Mouse (Mus musculus): ENCODE measurements around the gene Fam57b. TPM values are rescaled to one million over a fixed set of nuclear protein-coding genes. Genes with fewer than 3 reads are reported as not detected.

Gene Fam57b
- polyA plus RNA-seq, 1 experiment from 2014 or later, result 0.52 TPM

GRCm38 (mm10) chr7:126793456-126794270 is 3.8 kb upstream of the Fam57b start:
- 0 out of 2 replicates have a peak overlapping the region, but pooled peaks have one; percentile 70 for H3K4me2 ChIP-seq
- peak overlapping the region; percentile 98 for H3K27ac ChIP-seq
- WGBS, result 79% methylated on average over 4 of the region's 4 CpGs
- H3K9ac ChIP-seq, result no peak overlapping the region
- no peak for ATAC-seq (replicated peaks; ENCODE audit: low FRiP score)
- H3K9me3 ChIP-seq (replicated peaks), result no peaks in the 10 kb centered on the region
- no peaks in the 10 kb centered on the region for H3K27me3 ChIP-seq
- H3K4me1 ChIP-seq, result peaks cover 73% of the 10 kb centered on the region
- H3K4me3 ChIP-seq (replicated peaks), result 0 out of 2 replicates have a peak overlapping the region, but pooled peaks have one; percentile 67
- H3K36me3 ChIP-seq, result peaks cover 59% of the 10 kb centered on the region

GRCm38 (mm10) chr7:126794271-126794605 is 3.2 kb upstream of the Fam57b start:
- H3K4me1 ChIP-seq, result peaks cover 73% of the 10 kb centered on the region
- H3K27me3 ChIP-seq, result no peaks in the 10 kb centered on the region
- no peak for ATAC-seq (replicated peaks; ENCODE audit: low FRiP score)
- no peak overlapping the region for H3K4me2 ChIP-seq
- WGBS, result 60% methylated on average over 4 of the region's 4 CpGs
- no peak overlapping the region for H3K9ac ChIP-seq
- H3K27ac ChIP-seq, result peak overlapping the region; percentile 98; the same call in 1 of the 2 replicates
- no peak overlapping the region for H3K4me3 ChIP-seq (replicated peaks)
- peaks cover 53% of the 10 kb centered on the region for H3K36me3 ChIP-seq
- H3K9me3 ChIP-seq (replicated peaks), result no peaks in the 10 kb centered on the region

- WGBS, result 81% methylated on average over 16 of the region's 16 CpGs
- Histone ChIP-seq H3K27me3 (no peaks in the 10 kb centered on the region), H3K36me3 (peaks cover 43% of the 10 kb centered on the region), H3K9me3 (replicated peaks) (no peaks in the 10 kb centered on the region), H3K4me1 (peaks cover 72% of the 10 kb centered on the region), H3K9ac (no peak overlapping the region), H3K4me2 (no peak overlapping the region), H3K4me3 (replicated peaks) (no peak overlapping the region; the same call in 1 of the 2 replicates), H3K27ac (no peak overlapping the region)
- ATAC-seq (replicated peaks; ENCODE audit: low FRiP score), result no peak
Measured at GRCm38 (mm10) chr7:126795387-126796317, 1.8 kb upstream of the Fam57b start.

GRCm38 (mm10) chr7:126796350-126796932 is 1.0 kb upstream of the Fam57b start:
- Histone ChIP-seq H3K27ac (no peak overlapping the region), H3K36me3 (peaks cover 43% of the 10 kb centered on the region), H3K9me3 (replicated peaks) (no peaks in the 10 kb centered on the region), H3K4me2 (peak overlapping the region; percentile 75), H3K4me3 (replicated peaks) (peak overlapping the region; percentile 81), H3K9ac (peak overlapping the region; percentile 92; the same call in 1 of the 2 replicates), H3K27me3 (no peaks in the 10 kb centered on the region), H3K4me1 (peaks cover 70% of the 10 kb centered on the region)
- no peak for ATAC-seq (replicated peaks; ENCODE audit: low FRiP score)
- WGBS, result 72% methylated on average over 8 of the region's 8 CpGs

GRCm38 (mm10) chr7:126798127-126799049 is 920 bp downstream of the Fam57b start:
- peaks cover 61% of the 10 kb centered on the region for H3K4me1 ChIP-seq
- WGBS, result under 1% methylated on average over 40 of the region's 40 CpGs
- no peaks in the 10 kb centered on the region for H3K27me3 ChIP-seq
- H3K4me3 ChIP-seq (replicated peaks), result peak overlapping the region; percentile 81
- no peaks in the 10 kb centered on the region for H3K9me3 ChIP-seq (replicated peaks)
- H3K27ac ChIP-seq, result peak overlapping the region; percentile 99
- H3K4me2 ChIP-seq, result peak overlapping the region; percentile 75
- H3K36me3 ChIP-seq, result peaks cover 52% of the 10 kb centered on the region
- no peak for ATAC-seq (replicated peaks; ENCODE audit: low FRiP score)
- peak overlapping the region; percentile 92 for H3K9ac ChIP-seq

- Histone ChIP-seq H3K4me1 (peaks cover 56% of the 10 kb centered on the region), H3K4me2 (peak overlapping the region; percentile 75), H3K9me3 (replicated peaks) (no peaks in the 10 kb centered on the region), H3K27me3 (no peaks in the 10 kb centered on the region), H3K27ac (peak overlapping the region; percentile 99), H3K36me3 (peaks cover 52% of the 10 kb centered on the region), H3K9ac (peak overlapping the region; percentile 92), H3K4me3 (replicated peaks) (peak overlapping the region; percentile 81)
- ATAC-seq (replicated peaks; ENCODE audit: low FRiP score), result peak; percentile 96
- WGBS, result 0% methylated on average over 30 of the region's 36 CpGs
Measured at GRCm38 (mm10) chr7:126799050-126799467, 1.6 kb downstream of the Fam57b start.

- ATAC-seq (replicated peaks; ENCODE audit: low FRiP score), result peak; percentile 90
- H3K27me3 ChIP-seq, result no peaks in the 10 kb centered on the region
- peak overlapping the region; percentile 75 for H3K4me2 ChIP-seq
- peaks cover 50% of the 10 kb centered on the region for H3K4me1 ChIP-seq
- under 1% methylated on average over 38 of the region's 38 CpGs for WGBS
- H3K9me3 ChIP-seq (replicated peaks), result no peaks in the 10 kb centered on the region
- peak overlapping the region; percentile 64 for H3K9ac ChIP-seq
- peaks cover 49% of the 10 kb centered on the region for H3K36me3 ChIP-seq
- peak overlapping the region; percentile 99 for H3K27ac ChIP-seq
- H3K4me3 ChIP-seq (replicated peaks), result peak overlapping the region; percentile 81
Measured at GRCm38 (mm10) chr7:126799468-126800268, 2.2 kb downstream of the Fam57b start.

GRCm38 (mm10) chr7:126800269-126801056 is 3.0 kb downstream of the Fam57b start:
- Histone ChIP-seq H3K9ac (peak overlapping the region; percentile 64), H3K4me3 (replicated peaks) (peak overlapping the region; percentile 81), H3K36me3 (peaks cover 45% of the 10 kb centered on the region), H3K9me3 (replicated peaks) (no peaks in the 10 kb centered on the region), H3K27me3 (no peaks in the 10 kb centered on the region), H3K4me2 (peak overlapping the region; percentile 75), H3K27ac (peak overlapping the region; percentile 99), H3K4me1 (peaks cover 42% of the 10 kb centered on the region)
- 45% methylated on average over 5 of the region's 5 CpGs for WGBS
- no peak for ATAC-seq (replicated peaks; ENCODE audit: low FRiP score)

GRCm38 (mm10) chr7:126801057-126801422 is 3.6 kb downstream of the Fam57b start:
- H3K27ac ChIP-seq, result 0 out of 2 replicates have a peak overlapping the region, but pooled peaks have one; percentile 99
- WGBS, result 94% methylated on average over 16 of the region's 16 CpGs
- H3K4me3 ChIP-seq (replicated peaks), result no peak overlapping the region
- 0 out of 2 replicates have a peak overlapping the region, but pooled peaks have one; percentile 16 for H3K9ac ChIP-seq
- no peak overlapping the region for H3K4me2 ChIP-seq
- no peak for ATAC-seq (replicated peaks; ENCODE audit: low FRiP score)
- H3K4me1 ChIP-seq, result peaks cover 36% of the 10 kb centered on the region
- no peaks in the 10 kb centered on the region for H3K27me3 ChIP-seq
- H3K36me3 ChIP-seq, result peaks cover 43% of the 10 kb centered on the region
- no peaks in the 10 kb centered on the region for H3K9me3 ChIP-seq (replicated peaks)
